Mouse (Mus musculus): ENCODE measurements around the gene Gm8369. TPM values are rescaled to one million over a fixed set of nuclear protein-coding genes. Genes with fewer than 3 reads are reported as not detected.
"Not testable (repeated sequence)": the region's sequence is repeated elsewhere in the genome, so short reads cannot be mapped to it uniquely, and the experiment has no call there.

Gene Gm8369
- under 1 TPM in 1 of 2 experiments, not detected in 1; 0.24 TPM for total RNA-seq (2021)

GRCm38 (mm10) chr19:11485746-11486145, at the start of gene Gm8369:
Gene Gm8369 (plus strand): TSS chr19:11485938.
- intact Hi-C loops (cut with DNase I), result no loop called here
- no peak for DNase-seq

- intact Hi-C loops (cut with DNase I), result no loop called here
- DNase-seq, result no peak
Observed at GRCm38 (mm10) chr19:11443338-11443737, 42.4 kb upstream of the Gm8369 start, which contains the start of gene Ms4a4b. Gene Ms4a4b (plus strand): TSS chr19:11443553.

GRCm38 (mm10) chr19:11443964-11444363, 41.8 kb upstream of the Gm8369 start:
- intact Hi-C loops (cut with DNase I), result no loop called here
- DNase-seq, result no peak

GRCm38 (mm10) chr19:11447238-11447637, 38.5 kb upstream of the Gm8369 start:
- no peak for DNase-seq

GRCm38 (mm10) chr19:11459041-11459440, 26.7 kb upstream of the Gm8369 start:
- intact Hi-C loops (cut with DNase I); DNase-seq: not testable (repeated sequence)

More at GRCm38 (mm10) chr19:11447238-11447637, 38.5 kb upstream of the Gm8369 start:
- intact Hi-C loops (cut with DNase I), result no loop called here

- DNase-seq; intact Hi-C loops (cut with DNase I): not testable (repeated sequence)
Observed at GRCm38 (mm10) chr19:11464795-11465194, 20.9 kb upstream of the Gm8369 start.

- intact Hi-C loops (cut with DNase I), result no loop called here
- no peak for DNase-seq
Observed at GRCm38 (mm10) chr19:11466471-11466870, 19.3 kb upstream of the Gm8369 start.

GRCm38 (mm10) chr19:11468361-11468760, 17.4 kb upstream of the Gm8369 start:
- DNase-seq; intact Hi-C loops (cut with DNase I): not testable (repeated sequence)

GRCm38 (mm10) chr19:11469215-11469614, 16.5 kb upstream of the Gm8369 start, which contains the start of gene Ms4a6c:
Gene Ms4a6c (plus strand): TSS chr19:11469366.
- DNase-seq; intact Hi-C loops (cut with DNase I): not testable (repeated sequence)

- intact Hi-C loops (cut with DNase I), result no loop called here
- no peak for DNase-seq
Observed at GRCm38 (mm10) chr19:11479714-11480113, 6.0 kb upstream of the Gm8369 start.

GRCm38 (mm10) chr19:11482684-11483083, 3.1 kb upstream of the Gm8369 start:
- DNase-seq, result no peak
- intact Hi-C loops (cut with DNase I), result no loop called here

GRCm38 (mm10) chr19:11483941-11484340, 1.8 kb upstream of the Gm8369 start:
- intact Hi-C loops (cut with DNase I), result no loop called here
- no peak for DNase-seq

- intact Hi-C loops (cut with DNase I), result no loop called here
- no peak for DNase-seq
Observed at GRCm38 (mm10) chr19:11484388-11484787, 1.4 kb upstream of the Gm8369 start.

GRCm38 (mm10) chr19:11485266-11485665, 472 bp upstream of the Gm8369 start:
- no peak for DNase-seq
- intact Hi-C loops (cut with DNase I), result no loop called here

- intact Hi-C loops (cut with DNase I), result no loop called here
- DNase-seq, result no peak
Observed at GRCm38 (mm10) chr19:11486599-11486998, 861 bp downstream of the Gm8369 start.

- intact Hi-C loops (cut with DNase I), result no loop called here
Observed at GRCm38 (mm10) chr19:11491406-11492189, 5.9 kb downstream of the Gm8369 start.

GRCm38 (mm10) chr19:11492671-11493070, 6.9 kb downstream of the Gm8369 start:
- intact Hi-C loops (cut with DNase I), result no loop called here
- no peak for DNase-seq

More at GRCm38 (mm10) chr19:11491406-11492189, 5.9 kb downstream of the Gm8369 start:
- no peak for DNase-seq

- intact Hi-C loops (cut with DNase I), result no loop called here
- DNase-seq, result no peak
Observed at GRCm38 (mm10) chr19:11494519-11494918, 8.8 kb downstream of the Gm8369 start.

- intact Hi-C loops (cut with DNase I), result no loop called here
- no peak for DNase-seq
Observed at GRCm38 (mm10) chr19:11496361-11496760, 10.6 kb downstream of the Gm8369 start.

- intact Hi-C loops (cut with DNase I); DNase-seq: not testable (repeated sequence)
Observed at GRCm38 (mm10) chr19:11497300-11497699, 11.6 kb downstream of the Gm8369 start.

GRCm38 (mm10) chr19:11500796-11501195, 15.1 kb downstream of the Gm8369 start:
- intact Hi-C loops (cut with DNase I), result loop anchor here (1.0 kb wide), 1 partner anchor 49 kb away; no protein-coding TSS in a partner anchor
- DNase-seq, result no peak

- intact Hi-C loops (cut with DNase I), result no loop called here
- DNase-seq, result no peak
Observed at GRCm38 (mm10) chr19:11501326-11501725, 15.6 kb downstream of the Gm8369 start.

Data from heart, postnatal 10 days (tissue).